Mouse (Mus musculus) cerebellum, adult 9-10 months (tissue): ENCODE data around the gene Akp3.

ENCODE experiments used
- DNase-seq: peaks from one replicate; pipeline ENCODE4 v3.0.0; 2022

Akp3 gene

DNA sequence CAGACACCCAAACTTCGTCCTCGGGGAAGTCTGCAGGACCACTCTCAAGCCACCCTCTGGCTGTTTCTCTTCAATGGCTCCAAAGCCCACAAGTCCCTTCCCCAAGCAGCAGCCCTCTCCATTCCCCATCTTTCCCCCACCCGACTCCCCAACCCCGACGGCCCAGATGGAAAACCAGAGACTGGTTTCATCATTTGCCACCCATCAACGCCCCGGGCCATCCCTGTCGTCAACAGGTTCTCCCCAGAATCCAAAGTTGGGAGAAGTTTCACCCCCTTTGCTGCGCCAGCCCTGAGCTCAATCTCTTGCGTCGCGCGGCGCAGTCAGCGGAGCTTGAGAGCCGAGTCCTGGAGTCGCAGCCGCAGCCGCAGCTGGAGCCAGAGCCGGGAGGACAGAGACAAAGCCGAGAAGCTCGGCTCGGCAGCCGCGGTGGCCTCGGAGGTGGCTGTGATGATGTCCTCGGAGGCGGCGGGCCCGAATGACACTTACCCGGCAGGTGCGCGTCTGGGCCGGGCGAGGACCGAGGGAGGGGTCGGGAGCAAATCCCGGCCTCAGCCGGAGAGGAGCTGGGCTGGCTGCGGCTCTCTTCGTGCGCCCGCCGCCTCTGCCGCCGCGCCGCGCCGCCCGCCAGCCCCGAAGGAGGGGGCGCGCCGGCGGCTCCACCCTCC lies 30.9 kb downstream of the Akp3 start:
- no peak for DNase-seq

GRCm38 (mm10) chr1:87156199-87156587 lies 31.4 kb downstream of the Akp3 start, which contains the start of gene Ecel1:
Gene Ecel1, minus strand, starts transcription at chr1:87156521.
- DNase-seq = no peak

DNA sequence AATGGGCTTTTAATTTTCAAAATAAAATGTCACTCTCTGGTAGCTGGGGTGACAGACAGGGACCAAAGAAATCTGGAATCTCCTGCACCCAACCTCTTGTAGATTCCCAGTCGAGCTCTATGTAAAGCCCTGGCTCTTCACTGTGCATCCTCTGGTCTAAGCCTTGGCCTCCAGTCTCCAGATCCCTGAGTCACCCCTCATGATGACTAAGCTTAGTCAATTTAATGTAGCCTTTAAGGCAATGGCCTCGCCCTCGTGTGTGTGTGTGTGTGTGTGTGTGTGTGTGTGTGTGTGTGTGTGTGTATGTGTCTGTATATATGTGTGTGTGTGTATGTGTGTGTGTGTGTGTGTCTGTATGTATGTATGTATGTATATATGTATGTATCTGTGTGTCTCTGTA lies 34.6 kb downstream of the Akp3 start:
- no peak for DNase-seq

GRCm38 (mm10) chr1:87164164-87164795 lies 39.5 kb downstream of the Akp3 start:
- DNase-seq = no peak

DNA sequence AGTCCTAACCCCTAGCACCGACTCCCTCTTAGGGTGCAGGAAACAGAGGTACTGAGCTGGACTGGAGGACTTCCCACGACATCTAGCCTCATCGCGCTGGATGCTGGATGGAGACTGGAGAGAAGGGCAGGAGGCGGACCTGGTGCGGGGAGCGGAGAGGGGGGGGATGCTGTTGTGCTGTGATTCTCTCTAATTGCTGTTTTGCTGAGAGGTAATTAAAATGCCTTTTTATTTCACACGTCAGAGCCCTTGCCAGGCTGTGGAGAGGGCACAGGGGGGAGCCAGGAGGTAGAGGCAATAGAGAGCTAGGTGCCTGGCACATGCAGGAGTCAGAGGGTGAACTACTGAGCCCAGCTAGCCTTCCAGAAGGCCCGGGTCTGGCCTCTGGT lies 40.0 kb downstream of the Akp3 start:
- no peak for DNase-seq

- DNase-seq = no peak
Measured at GRCm38 (mm10) chr1:87170458-87170857, 45.7 kb downstream of the Akp3 start.

GRCm38 (mm10) chr1:87171312-87171711 lies 46.5 kb downstream of the Akp3 start:
- no peak for DNase-seq

DNA sequence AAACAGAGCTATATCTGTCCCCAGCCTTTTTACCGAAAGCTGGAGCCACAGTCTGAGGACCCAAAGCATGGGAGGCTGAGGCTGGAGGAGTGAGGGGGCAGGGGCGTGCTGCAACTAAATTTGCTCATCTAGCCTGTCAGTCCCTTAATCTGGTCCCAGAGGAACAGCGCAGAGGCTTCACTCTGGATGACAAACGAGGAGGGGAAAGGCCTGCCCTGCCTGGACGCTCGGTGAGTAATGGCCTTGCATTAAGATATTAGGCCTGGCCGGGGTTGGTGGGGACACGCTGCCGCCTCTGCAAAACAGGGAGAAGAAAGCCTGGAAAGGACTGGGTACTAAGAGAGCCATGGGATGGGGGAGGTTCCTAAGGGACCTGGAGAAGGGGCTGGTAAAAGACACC lies 47.5 kb downstream of the Akp3 start:
- DNase-seq = no peak

DNA sequence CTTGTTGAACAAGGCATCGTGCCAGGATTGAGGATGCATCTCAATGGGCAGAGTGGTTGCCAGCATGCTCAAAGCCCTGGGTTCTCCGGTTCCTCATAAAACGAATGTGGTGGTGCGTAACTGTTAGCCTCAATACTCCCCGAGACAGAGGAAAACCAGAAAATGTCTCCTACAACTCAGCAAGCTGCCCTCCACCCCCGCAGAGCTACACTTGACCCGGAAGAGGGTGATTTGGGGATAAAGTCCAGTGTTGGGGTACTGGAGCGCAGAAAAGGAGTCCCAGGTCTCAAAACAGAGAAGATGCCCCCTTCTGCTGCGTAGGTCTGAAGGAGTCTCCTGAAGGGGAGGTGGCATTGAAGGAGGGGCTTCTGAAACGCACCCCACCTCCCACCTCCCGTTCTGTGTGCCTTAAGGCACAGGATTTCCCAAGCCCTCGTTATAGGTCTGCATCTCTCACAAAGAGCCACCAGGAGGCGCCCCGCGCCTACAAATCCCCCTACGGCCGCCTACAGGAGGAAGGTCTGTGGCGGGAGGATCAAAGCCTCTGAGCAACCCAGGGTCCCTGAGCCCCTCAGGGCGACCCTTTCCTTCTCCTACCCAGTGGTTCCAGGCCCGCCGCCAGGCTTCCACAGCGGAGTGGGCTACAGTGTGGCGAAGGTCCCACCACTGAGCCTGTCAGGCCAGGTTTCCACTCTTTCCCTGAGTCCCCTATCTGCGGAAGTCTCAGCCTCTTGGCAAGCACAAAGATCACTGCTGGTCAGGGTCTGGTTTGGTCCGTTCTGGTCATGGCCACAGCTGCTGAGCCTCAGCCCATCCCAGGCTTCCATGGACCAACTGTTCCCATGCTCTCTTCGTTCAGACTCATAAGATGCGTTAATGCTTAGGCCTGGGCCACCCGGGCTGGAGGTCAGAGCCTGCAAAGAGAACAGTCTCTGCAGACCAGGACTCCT lies 49.5 kb downstream of the Akp3 start:
- DNase-seq = peak; percentile 49

- no peak for DNase-seq
Measured at GRCm38 (mm10) chr1:87175852-87176292, 51.1 kb downstream of the Akp3 start.
